Mouse (Mus musculus): ENCODE measurements around the gene Surf2.

Gene Surf2

DNA sequence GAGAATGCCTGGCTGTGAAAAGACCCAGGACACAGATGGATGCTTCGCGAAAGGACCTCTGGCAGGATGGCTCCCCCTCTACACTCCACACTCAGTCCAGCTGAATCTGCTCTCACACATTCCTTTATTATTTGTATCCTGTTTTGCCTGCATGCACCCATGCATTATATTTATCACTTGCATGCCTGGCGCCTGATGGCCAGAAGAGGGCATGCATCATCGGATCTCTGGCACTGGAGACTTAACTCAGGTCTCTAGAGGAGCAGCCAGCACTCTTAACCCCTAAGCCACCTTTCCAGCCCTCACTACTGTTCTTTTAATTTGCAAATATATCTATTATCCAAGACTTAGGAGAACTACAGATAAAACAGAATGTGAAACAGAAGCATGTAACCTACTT is 44.6 kb downstream of the Surf2 start:
- no peak for DNase-seq (ENCODE audit: low spot score)

DNA sequence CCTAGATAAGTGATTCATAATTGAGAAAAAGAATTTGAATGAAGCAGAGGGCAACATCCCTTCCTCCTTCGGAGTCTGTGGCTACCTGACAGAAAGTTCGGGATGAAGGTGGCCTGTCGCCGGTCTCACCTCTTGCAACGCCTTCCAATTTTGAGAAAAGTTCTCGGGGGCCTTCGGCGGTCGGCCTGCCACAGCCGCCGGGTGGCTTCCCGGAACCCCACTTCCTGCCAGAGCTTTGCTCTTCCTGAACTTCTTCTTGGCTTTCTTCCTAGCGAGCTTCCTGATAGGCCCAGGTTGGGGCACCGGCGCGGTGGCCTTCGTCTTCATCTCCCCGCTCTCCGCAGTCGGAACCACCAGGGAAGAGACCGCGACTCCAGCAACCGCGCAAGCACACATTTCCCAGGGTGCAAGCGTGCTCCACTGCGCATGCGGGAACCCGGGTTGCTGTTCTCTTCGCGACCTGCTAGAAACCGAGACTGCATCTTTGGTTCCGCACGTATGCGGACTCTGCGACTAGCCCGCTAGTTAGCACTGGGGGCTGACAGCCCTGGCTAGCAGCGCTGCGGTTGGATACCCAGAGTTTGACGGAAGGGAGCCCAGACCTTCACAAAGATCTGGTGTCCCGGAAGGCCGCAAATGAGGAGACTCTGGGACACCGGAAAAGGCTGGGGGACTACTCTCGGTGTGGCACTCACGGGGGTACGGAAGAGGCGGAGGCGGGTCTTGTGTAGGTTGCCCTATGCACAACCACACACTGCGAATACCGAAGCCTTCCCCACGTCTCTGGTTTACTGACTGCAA is 48.0 kb downstream of the Surf2 start, which contains the start of gene Rexo4:
Gene Rexo4 (minus strand): TSS at position 464 of the 801 bp plus-strand sequence.
- DNase-seq (ENCODE audit: low spot score), result peak; percentile 86

DNA sequence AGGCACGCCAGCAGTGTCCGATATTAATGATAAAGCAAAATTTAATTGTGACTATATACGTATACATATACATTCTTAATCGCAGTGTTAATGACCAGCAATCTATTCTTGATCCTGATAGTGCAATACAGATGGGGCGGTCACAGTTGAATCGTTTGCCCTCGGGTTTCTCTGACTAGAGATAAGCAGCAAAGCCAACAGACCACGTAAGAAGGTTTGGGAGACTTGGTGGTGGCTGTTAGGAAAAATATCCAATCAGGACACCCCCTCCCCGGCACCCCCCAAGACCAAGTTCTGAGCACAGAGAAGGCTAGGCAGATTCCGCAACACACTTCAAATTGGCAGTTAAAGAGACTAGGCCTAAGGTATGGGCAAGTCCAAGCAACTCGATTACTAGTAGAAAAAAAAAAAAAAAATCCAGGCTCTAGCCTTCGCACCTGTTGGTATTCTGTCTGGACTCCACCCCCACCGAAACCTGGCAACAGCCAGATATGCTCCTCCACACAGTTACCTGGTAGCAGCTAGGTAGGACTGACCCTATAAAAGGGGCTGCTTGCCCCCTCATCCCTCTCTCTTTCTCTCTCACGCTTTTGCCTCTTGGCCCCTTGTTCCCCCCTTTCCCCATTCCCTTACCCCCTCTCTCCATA is 48.7 kb downstream of the Surf2 start:
- no peak for DNase-seq (ENCODE audit: low spot score)

DNA sequence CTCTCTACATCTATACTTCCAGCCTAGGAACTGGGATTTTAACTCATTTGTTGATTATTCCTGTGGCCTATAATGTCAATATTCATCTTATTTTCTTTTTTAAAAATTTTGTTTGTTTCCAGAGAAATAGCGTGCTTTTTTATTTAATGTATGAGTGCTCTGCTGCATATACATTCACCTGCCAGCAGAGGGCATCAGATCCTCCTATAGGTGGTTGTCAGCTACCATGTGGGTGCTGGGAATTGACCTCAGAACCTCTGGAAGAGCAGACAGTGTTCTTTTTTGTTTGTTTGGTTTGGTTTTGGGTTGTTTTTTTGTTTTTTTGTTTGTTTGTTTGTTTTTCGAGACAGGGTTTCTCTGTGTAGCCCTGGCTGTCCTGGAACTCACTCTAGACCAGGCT is 51.1 kb downstream of the Surf2 start:
- DNase-seq (ENCODE audit: low spot score), result no peak

Measured in spleen, adult 12 weeks (tissue).